Mouse (Mus musculus) hindbrain, embryonic 13.5 days (tissue): ENCODE measurements at regions not wholly inside any gene's neighbourhood (a gene's known extent, or its start where the extent isn't known, plus 50 kb on each side); places are given as distances from the start of the nearest gene placed in this dataset.

ENCODE experiments used
- ATAC-seq: fragments of 200-750 bp; cut with Nextera tagmentation; 2 replicates; pipeline ENCODE4 v1.8.0; 2017; ENCODE audit warnings: moderate TSS enrichment; ENCODE audit not compliant: low FRiP score
- H3K27ac ChIP-seq: fragments of 300-500 bp; sonication (generic); 2 replicates; pipeline ENCODE4 v1.5.1; 2015; ENCODE audit warnings: inconsistent platforms, mild to moderate bottlenecking, moderate library complexity
- H3K27me3 ChIP-seq: fragments of 300-500 bp; sonication (generic); 2 replicates; pipeline ENCODE4 v1.6.1; 2015; ENCODE audit warnings: mild to moderate bottlenecking, inconsistent platforms
- H3K36me3 ChIP-seq: fragments of 300-500 bp; sonication (generic); 2 replicates; pipeline ENCODE4 v1.6.1; 2015; ENCODE audit warnings: mild to moderate bottlenecking, inconsistent platforms
- H3K4me1 ChIP-seq: fragments of 300-500 bp; sonication (generic); replicated peaks from 2 replicates; pipeline ENCODE4 v1.6.1; 2015; ENCODE audit warnings: inconsistent platforms
- H3K4me2 ChIP-seq: fragments of 300-500 bp; sonication (generic); 2 replicates; pipeline ENCODE4 v1.6.1; 2015; ENCODE audit warnings: inconsistent platforms, mild to moderate bottlenecking, moderate library complexity
- H3K4me3 ChIP-seq: fragments of 300-500 bp; sonication (generic); 2 replicates; pipeline ENCODE4 v1.5.1; 2015; ENCODE audit warnings: mild to moderate bottlenecking, inconsistent platforms
- H3K9ac ChIP-seq: fragments of 300-500 bp; sonication (generic); 2 replicates; pipeline ENCODE4 v1.6.1; 2015; ENCODE audit warnings: mild to moderate bottlenecking, inconsistent platforms
- H3K9me3 ChIP-seq: fragments of 300-500 bp; sonication (generic); 2 replicates; pipeline ENCODE4 v1.6.1; 2016; ENCODE audit warnings: inconsistent platforms
- WGBS: fragments of 180-500 bp; shearing (Covaris S2); methylation state at CpG from one replicate; pipeline ENCODE4 v1.1.7; 2015; 5-methylcytosine and 5-hydroxymethylcytosine counted together

DNA sequence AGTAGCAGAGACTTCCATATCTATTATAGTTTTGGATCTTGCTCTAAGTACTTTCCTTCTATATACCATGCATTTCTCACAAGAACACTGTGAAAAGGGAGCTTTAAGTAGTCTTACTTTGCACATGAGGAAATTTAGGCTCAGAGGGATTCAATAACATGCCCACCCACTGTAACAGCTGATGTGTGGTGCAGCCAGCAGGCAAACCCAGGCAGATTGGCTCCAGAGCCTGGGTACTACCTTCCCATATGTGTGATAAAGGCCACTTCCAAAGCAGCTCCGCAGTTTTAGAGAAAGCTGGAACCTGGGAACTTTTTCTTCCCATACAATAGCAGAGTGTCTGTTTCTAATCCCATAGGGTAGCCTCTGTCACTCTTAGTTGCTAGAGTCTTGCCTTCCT, 441.6 kb downstream of the Ccdc171 start:
- Histone ChIP-seq H3K9me3 (no peaks in the 10 kb centered on the region), H3K27me3 (no peaks in the 10 kb centered on the region), H3K27ac (no peak overlapping the region), H3K4me1 (no peaks in the 10 kb centered on the region), H3K4me3 (no peak overlapping the region), H3K36me3 (no peaks in the 10 kb centered on the region), H3K4me2 (no peak overlapping the region), H3K9ac (no peak overlapping the region)
- WGBS, result 88% methylated on average over 1 of the region's 1 CpGs
- no peak for ATAC-seq

DNA sequence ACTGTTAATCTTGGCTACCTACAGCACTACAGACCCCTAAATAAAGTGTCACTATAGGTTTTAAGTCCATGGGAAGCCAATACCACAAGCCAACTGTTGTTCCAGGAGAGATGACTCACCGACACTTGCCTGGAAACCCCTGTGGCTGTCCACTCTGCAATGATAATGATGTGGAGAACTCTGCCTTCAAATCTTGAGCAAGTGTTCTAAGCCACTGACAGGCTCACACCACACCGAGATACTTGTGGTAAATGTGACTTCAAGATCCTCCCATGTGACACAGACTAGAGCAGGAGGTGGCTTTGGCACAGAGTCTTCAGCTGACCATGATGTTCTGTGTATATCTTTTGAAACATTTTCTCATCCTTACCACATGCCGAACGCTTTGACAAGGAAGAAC, 447.8 kb downstream of the Ccdc171 start:
- Histone ChIP-seq H3K4me1 (peaks cover 6% of the 10 kb centered on the region; the same call in 1 of the 2 replicates), H3K4me2 (no peak overlapping the region), H3K36me3 (no peaks in the 10 kb centered on the region), H3K9me3 (no peaks in the 10 kb centered on the region), H3K27me3 (peaks cover 20% of the 10 kb centered on the region; the same call in 1 of the 2 replicates), H3K27ac (no peak overlapping the region), H3K9ac (no peak overlapping the region), H3K4me3 (no peak overlapping the region)
- ATAC-seq, result no peak
- 93% methylated on average over 4 of the region's 4 CpGs for WGBS

- no peak for ATAC-seq
- H3K4me3 ChIP-seq, result no peak overlapping the region
- WGBS, result 84% methylated on average over 7 of the region's 7 CpGs
- no peaks in the 10 kb centered on the region for H3K36me3 ChIP-seq
- no peaks in the 10 kb centered on the region for H3K9me3 ChIP-seq
- no peak overlapping the region for H3K4me2 ChIP-seq
- no peak overlapping the region for H3K9ac ChIP-seq
- no peak overlapping the region for H3K27ac ChIP-seq
- H3K27me3 ChIP-seq, result peaks cover 20% of the 10 kb centered on the region; the same call in 1 of the 2 replicates
- peaks cover 6% of the 10 kb centered on the region; the same call in 1 of the 2 replicates for H3K4me1 ChIP-seq
These were observed 449.1 kb downstream of the Ccdc171 start for GRCm38 (mm10) chr4:83974214-83975012.

GRCm38 (mm10) chr4:83975569-83975968, 450.2 kb downstream of the Ccdc171 start:
- Histone ChIP-seq H3K4me1 (peaks cover 6% of the 10 kb centered on the region; the same call in 1 of the 2 replicates), H3K9ac (no peak overlapping the region), H3K4me2 (no peak overlapping the region), H3K27me3 (peaks cover 20% of the 10 kb centered on the region; the same call in 1 of the 2 replicates), H3K9me3 (no peaks in the 10 kb centered on the region), H3K27ac (no peak overlapping the region), H3K36me3 (no peaks in the 10 kb centered on the region), H3K4me3 (no peak overlapping the region)
- ATAC-seq, result no peak
- WGBS, result 73% methylated on average over 5 of the region's 5 CpGs

- Histone ChIP-seq H3K4me3 (no peak overlapping the region), H3K36me3 (no peaks in the 10 kb centered on the region), H3K9ac (no peak overlapping the region), H3K4me1 (peaks cover 6% of the 10 kb centered on the region; the same call in 1 of the 2 replicates), H3K9me3 (no peaks in the 10 kb centered on the region), H3K27ac (no peak overlapping the region), H3K27me3 (peaks cover 20% of the 10 kb centered on the region; the same call in 1 of the 2 replicates), H3K4me2 (no peak overlapping the region; the same call in 1 of the 2 replicates)
- 30% methylated on average over 12 of the region's 12 CpGs for WGBS
- ATAC-seq, result no peak
These were observed 450.7 kb downstream of the Ccdc171 start for GRCm38 (mm10) chr4:83976067-83976466.

DNA sequence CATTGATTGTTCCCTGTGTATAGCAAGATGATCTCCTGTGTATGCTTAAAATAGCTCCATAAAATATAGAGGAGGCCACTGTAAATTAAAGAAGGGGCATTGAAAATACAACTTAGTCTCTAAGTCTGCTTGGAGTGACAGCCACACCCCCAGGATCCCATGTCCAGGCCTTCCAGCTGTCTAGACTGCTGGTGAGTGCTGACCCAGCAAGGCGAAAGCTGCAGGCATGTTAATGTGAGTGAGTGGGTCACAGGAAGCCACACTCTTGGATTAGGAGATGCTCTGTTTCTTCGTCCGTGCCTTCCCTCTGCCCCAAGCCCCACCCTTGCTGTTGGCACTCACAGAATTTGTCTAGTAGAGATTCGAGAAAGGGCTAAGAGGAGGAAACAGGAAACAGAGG, 453.7 kb downstream of the Ccdc171 start:
- 65% methylated on average over 4 of the region's 4 CpGs for WGBS
- H3K9me3 ChIP-seq, result no peaks in the 10 kb centered on the region
- no peak overlapping the region for H3K4me3 ChIP-seq
- peaks cover 6% of the 10 kb centered on the region; the same call in 1 of the 2 replicates for H3K4me1 ChIP-seq
- H3K36me3 ChIP-seq, result no peaks in the 10 kb centered on the region
- no peak overlapping the region for H3K27ac ChIP-seq
- ATAC-seq, result no peak
- no peak overlapping the region for H3K4me2 ChIP-seq
- no peak overlapping the region for H3K9ac ChIP-seq
- H3K27me3 ChIP-seq, result peaks cover 14% of the 10 kb centered on the region; the same call in 1 of the 2 replicates

DNA sequence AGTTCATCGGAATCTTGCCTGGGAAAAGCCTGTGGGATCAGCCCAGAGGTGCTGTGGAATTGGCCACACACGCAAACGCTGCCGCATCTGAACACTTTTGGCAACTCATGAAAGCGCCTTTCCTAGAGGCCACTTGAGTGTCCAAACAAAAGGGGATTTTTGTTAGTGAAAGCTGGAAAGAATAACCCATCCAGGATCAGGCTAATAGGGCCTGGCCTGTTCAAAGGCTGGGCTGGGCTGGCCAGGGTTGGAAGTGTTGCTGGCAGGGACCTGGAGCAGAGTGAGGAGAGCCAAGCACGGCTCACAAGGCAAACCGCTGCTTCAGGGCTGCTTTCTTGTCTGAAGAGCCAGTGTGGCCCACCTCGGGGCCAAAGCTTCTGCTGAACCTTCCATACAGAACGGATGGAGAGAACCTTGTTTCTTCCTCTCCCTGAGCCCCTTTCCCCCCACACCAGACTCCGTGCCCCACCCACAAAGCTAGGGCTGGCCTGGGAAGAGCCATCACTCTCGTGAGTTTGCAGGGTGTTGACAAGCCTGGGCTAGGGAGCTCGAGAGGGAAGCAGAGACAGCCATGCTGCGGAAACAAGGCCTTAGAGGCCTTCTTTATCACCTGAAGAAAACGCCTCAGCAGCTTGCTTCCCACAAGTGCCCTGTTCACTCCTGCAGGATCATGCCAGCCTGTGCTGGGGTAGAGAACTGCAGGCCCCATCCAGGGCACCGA, 459.5 kb downstream of the Ccdc171 start:
- WGBS, result 83% methylated on average over 15 of the region's 15 CpGs
- Histone ChIP-seq H3K4me2 (no peak overlapping the region), H3K9me3 (no peaks in the 10 kb centered on the region; the same call in 1 of the 2 replicates), H3K27ac (no peak overlapping the region), H3K36me3 (no peaks in the 10 kb centered on the region), H3K4me1 (peaks cover 15% of the 10 kb centered on the region), H3K4me3 (no peak overlapping the region), H3K9ac (no peak overlapping the region), H3K27me3 (no peaks in the 10 kb centered on the region)
- ATAC-seq, result no peak

DNA sequence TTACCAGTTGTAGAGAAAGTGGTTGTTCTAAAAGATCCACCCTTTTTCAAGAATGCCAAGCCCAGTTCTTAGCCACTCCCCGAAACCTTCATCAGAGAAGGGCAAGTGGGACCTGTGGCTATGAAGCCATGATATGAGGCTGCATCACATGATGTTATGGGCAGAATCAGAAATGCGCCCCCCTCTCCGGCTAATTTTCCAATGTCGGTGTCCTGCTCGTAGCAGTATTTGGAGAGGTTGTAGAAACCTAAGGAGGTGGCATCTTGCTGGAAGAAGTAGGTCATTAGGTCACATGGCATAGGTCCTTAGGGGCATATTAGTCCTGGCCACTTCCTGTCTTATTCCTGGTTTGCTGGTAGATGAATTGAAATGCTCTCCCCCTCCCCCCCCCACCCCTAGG, 460.1 kb downstream of the Ccdc171 start:
- no peaks in the 10 kb centered on the region; the same call in 1 of the 2 replicates for H3K9me3 ChIP-seq
- peaks cover 20% of the 10 kb centered on the region for H3K4me1 ChIP-seq
- H3K27ac ChIP-seq, result no peak overlapping the region
- H3K4me3 ChIP-seq, result no peak overlapping the region
- H3K36me3 ChIP-seq, result no peaks in the 10 kb centered on the region
- H3K4me2 ChIP-seq, result no peak overlapping the region
- WGBS, result 94% methylated on average over 5 of the region's 5 CpGs
- no peak overlapping the region for H3K9ac ChIP-seq
- no peaks in the 10 kb centered on the region for H3K27me3 ChIP-seq
- no peak for ATAC-seq

GRCm38 (mm10) chr4:83986951-83987822, 461.8 kb downstream of the Ccdc171 start:
- 73% methylated on average over 13 of the region's 13 CpGs for WGBS
- H3K27me3 ChIP-seq, result no peaks in the 10 kb centered on the region

DNA sequence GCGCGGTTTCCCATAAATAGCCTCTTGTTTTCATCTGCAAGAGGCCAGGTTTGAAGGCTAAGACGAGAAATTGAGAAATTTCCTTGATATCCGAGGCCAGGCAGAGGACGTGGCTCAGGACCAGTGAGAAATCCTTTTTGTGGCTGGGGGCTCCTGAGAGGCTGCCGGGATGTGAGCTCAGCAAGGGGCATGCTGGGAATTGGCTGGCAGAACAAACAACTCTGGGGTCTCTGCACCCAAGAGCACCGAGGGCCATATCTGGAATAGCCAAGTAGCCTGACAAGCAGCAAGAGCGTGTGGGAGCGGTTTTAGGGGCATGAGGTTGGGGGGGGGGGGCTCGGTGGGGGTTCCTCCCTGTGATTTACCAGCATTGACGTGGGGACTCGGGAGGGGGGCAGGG, 462.5 kb downstream of the Ccdc171 start:
- H3K4me1 ChIP-seq, result peaks cover 23% of the 10 kb centered on the region
- no peak overlapping the region for H3K9ac ChIP-seq
- 55% methylated on average over 12 of the region's 12 CpGs for WGBS
- no peak overlapping the region for H3K4me2 ChIP-seq
- H3K36me3 ChIP-seq, result no peaks in the 10 kb centered on the region
- no peaks in the 10 kb centered on the region; the same call in 1 of the 2 replicates for H3K9me3 ChIP-seq
- H3K27me3 ChIP-seq, result no peaks in the 10 kb centered on the region
- no peak overlapping the region for H3K27ac ChIP-seq
- H3K4me3 ChIP-seq, result no peak overlapping the region
- ATAC-seq, result no peak

More at GRCm38 (mm10) chr4:83986951-83987822, 461.8 kb downstream of the Ccdc171 start:
- Histone ChIP-seq H3K9ac (no peak overlapping the region), H3K27ac (no peak overlapping the region), H3K9me3 (no peaks in the 10 kb centered on the region; the same call in 1 of the 2 replicates), H3K4me1 (peaks cover 23% of the 10 kb centered on the region), H3K4me2 (no peak overlapping the region), H3K36me3 (no peaks in the 10 kb centered on the region), H3K4me3 (no peak overlapping the region)
- no peak for ATAC-seq

DNA sequence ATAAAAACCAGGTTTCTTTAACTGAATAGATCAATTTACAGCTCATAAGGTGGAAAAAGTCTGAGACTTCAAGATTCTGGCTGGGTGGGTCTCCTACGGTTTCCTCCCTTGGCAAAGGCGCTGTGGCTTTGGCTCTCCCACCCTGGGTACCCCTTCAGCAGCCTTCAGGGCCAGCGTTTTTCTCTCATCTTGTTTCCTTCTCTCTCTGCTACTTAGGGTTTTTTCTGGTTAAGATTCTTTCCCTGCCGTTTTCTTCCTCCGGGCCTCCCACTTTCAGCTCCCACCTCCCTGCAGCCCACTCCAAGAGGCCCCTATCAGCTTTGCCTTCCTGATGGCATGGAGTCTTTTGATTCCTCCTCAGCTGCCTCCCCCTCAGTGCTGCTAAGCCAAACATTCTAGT, 463.0 kb downstream of the Ccdc171 start:
- Histone ChIP-seq H3K9me3 (no peaks in the 10 kb centered on the region; the same call in 1 of the 2 replicates), H3K4me2 (no peak overlapping the region), H3K27me3 (no peaks in the 10 kb centered on the region), H3K4me1 (peaks cover 23% of the 10 kb centered on the region), H3K36me3 (no peaks in the 10 kb centered on the region), H3K27ac (no peak overlapping the region), H3K4me3 (no peak overlapping the region), H3K9ac (no peak overlapping the region)
- no peak for ATAC-seq
- 59% methylated on average over 5 of the region's 5 CpGs for WGBS
